Mouse (Mus musculus): ENCODE results near the gene Adam17. TPM values are rescaled to one million over a fixed set of nuclear protein-coding genes. Genes with fewer than 3 reads are reported as not detected.
A peak's percentile ranks its signal among the peaks of the same experiment; 100 is the strongest.

The Adam17 gene
- polyA plus RNA-seq, 1 experiment from 2014 or later: 55.6 TPM

GRCm38 (mm10) chr12:21322296-21322695, 51.1 kb downstream of the Adam17 start:
- WGBS: 71% methylated on average over 4 of the region's 4 CpGs
- Histone ChIP-seq H3K27ac (ENCODE audit: low read length) (no peak overlapping the region), H3K9me3 (ENCODE audit: control insufficient read depth, low read length) (no peaks in the 10 kb centered on the region), H3K4me1 (replicated peaks; ENCODE audit: control insufficient read depth, insufficient read depth, low read length) (peaks cover under 1% of the 10 kb centered on the region), H3K4me3 (ENCODE audit: low read length) (no peak overlapping the region), H3K9ac (ENCODE audit: low read length) (no peak overlapping the region), H3K27me3 (ENCODE audit: control insufficient read depth, insufficient read depth, low read depth, low read length) (no peaks in the 10 kb centered on the region), H3K36me3 (ENCODE audit: control insufficient read depth, insufficient read depth, low read length) (peaks cover 29% of the 10 kb centered on the region), H3K4me2 (ENCODE audit: low read depth, low read length) (no peak overlapping the region)
- no peak for ATAC-seq (ENCODE audit: low read depth)

- Histone ChIP-seq H3K4me3 (ENCODE audit: low read length) (no peak overlapping the region), H3K27me3 (ENCODE audit: control insufficient read depth, insufficient read depth, low read depth, low read length) (no peaks in the 10 kb centered on the region), H3K9me3 (ENCODE audit: control insufficient read depth, low read length) (no peaks in the 10 kb centered on the region), H3K36me3 (ENCODE audit: control insufficient read depth, insufficient read depth, low read length) (peaks cover 24% of the 10 kb centered on the region), H3K9ac (ENCODE audit: low read length) (no peak overlapping the region), H3K4me1 (replicated peaks; ENCODE audit: control insufficient read depth, insufficient read depth, low read length) (peaks cover 6% of the 10 kb centered on the region), H3K4me2 (ENCODE audit: low read depth, low read length) (no peak overlapping the region), H3K27ac (ENCODE audit: low read length) (no peak overlapping the region)
- WGBS: 83% methylated on average over 9 of the region's 9 CpGs
- ATAC-seq (ENCODE audit: low read depth): no peak
Measured at GRCm38 (mm10) chr12:21321170-21321569, 52.3 kb downstream of the Adam17 start.

GRCm38 (mm10) chr12:21320317-21320716, 53.1 kb downstream of the Adam17 start:
- no peaks in the 10 kb centered on the region for H3K9me3 ChIP-seq (ENCODE audit: control insufficient read depth, low read length)
- WGBS: 81% methylated on average over 4 of the region's 4 CpGs
- no peak overlapping the region for H3K4me2 ChIP-seq (ENCODE audit: low read depth, low read length)

GRCm38 (mm10) chr12:21318143-21318895, 55.1 kb downstream of the Adam17 start:
- Histone ChIP-seq H3K27me3 (ENCODE audit: control insufficient read depth, insufficient read depth, low read depth, low read length) (no peaks in the 10 kb centered on the region), H3K4me3 (ENCODE audit: low read length) (no peak overlapping the region), H3K36me3 (ENCODE audit: control insufficient read depth, insufficient read depth, low read length) (peaks cover 27% of the 10 kb centered on the region), H3K9me3 (ENCODE audit: control insufficient read depth, low read length) (no peaks in the 10 kb centered on the region), H3K4me1 (replicated peaks; ENCODE audit: control insufficient read depth, insufficient read depth, low read length) (peaks cover 6% of the 10 kb centered on the region), H3K4me2 (ENCODE audit: low read depth, low read length) (no peak overlapping the region), H3K27ac (ENCODE audit: low read length) (no peak overlapping the region), H3K9ac (ENCODE audit: low read length) (no peak overlapping the region)
- WGBS: 71% methylated on average over 12 of the region's 12 CpGs
- no peak for ATAC-seq (ENCODE audit: low read depth)

More at GRCm38 (mm10) chr12:21320317-21320716, 53.1 kb downstream of the Adam17 start:
- peaks cover 6% of the 10 kb centered on the region for H3K4me1 ChIP-seq (replicated peaks; ENCODE audit: control insufficient read depth, insufficient read depth, low read length)
- H3K36me3 ChIP-seq (ENCODE audit: control insufficient read depth, insufficient read depth, low read length): peaks cover 24% of the 10 kb centered on the region
- no peak for ATAC-seq (ENCODE audit: low read depth)
- no peak overlapping the region for H3K9ac ChIP-seq (ENCODE audit: low read length)
- H3K27me3 ChIP-seq (ENCODE audit: control insufficient read depth, insufficient read depth, low read depth, low read length): no peaks in the 10 kb centered on the region
- no peak overlapping the region for H3K27ac ChIP-seq (ENCODE audit: low read length)
- H3K4me3 ChIP-seq (ENCODE audit: low read length): no peak overlapping the region

GRCm38 (mm10) chr12:21316869-21317265, 56.6 kb downstream of the Adam17 start:
- Histone ChIP-seq H3K9me3 (ENCODE audit: control insufficient read depth, low read length) (no peaks in the 10 kb centered on the region), H3K36me3 (ENCODE audit: control insufficient read depth, insufficient read depth, low read length) (peaks cover 26% of the 10 kb centered on the region), H3K9ac (ENCODE audit: low read length) (peak overlapping the region; percentile 84), H3K4me3 (ENCODE audit: low read length) (peak overlapping the region; percentile 78), H3K4me1 (replicated peaks; ENCODE audit: control insufficient read depth, insufficient read depth, low read length) (peaks cover 6% of the 10 kb centered on the region), H3K27me3 (ENCODE audit: control insufficient read depth, insufficient read depth, low read depth, low read length) (no peaks in the 10 kb centered on the region), H3K27ac (ENCODE audit: low read length) (peak overlapping the region; percentile 79), H3K4me2 (ENCODE audit: low read depth, low read length) (peak overlapping the region; percentile 68)
- ATAC-seq (ENCODE audit: low read depth): 0 out of 2 replicates have a peak, but pooled peaks have one; percentile 7
- 23% methylated on average over 7 of the region's 7 CpGs for WGBS

GRCm38 (mm10) chr12:21315923-21316868, 57.2 kb downstream of the Adam17 start, which contains the start of gene Iah1:
TSS of gene Iah1 (plus strand) at chr12:21316389.
- peaks cover 30% of the 10 kb centered on the region for H3K36me3 ChIP-seq (ENCODE audit: control insufficient read depth, insufficient read depth, low read length)
- H3K27me3 ChIP-seq (ENCODE audit: control insufficient read depth, insufficient read depth, low read depth, low read length): no peaks in the 10 kb centered on the region
- peak within 1 kb of the TSS; percentile 79 for H3K27ac ChIP-seq (ENCODE audit: low read length)
- WGBS: 2% methylated on average over 57 of the region's 59 CpGs
- peak within 1 kb of the TSS; percentile 68 for H3K4me2 ChIP-seq (ENCODE audit: low read depth, low read length)
- peak within 1 kb of the TSS; percentile 78 for H3K4me3 ChIP-seq (ENCODE audit: low read length)
- H3K4me1 ChIP-seq (replicated peaks; ENCODE audit: control insufficient read depth, insufficient read depth, low read length): peaks cover 6% of the 10 kb centered on the region
- no peaks in the 10 kb centered on the region for H3K9me3 ChIP-seq (ENCODE audit: control insufficient read depth, low read length)
- peak; percentile 96 for ATAC-seq (ENCODE audit: low read depth)
- H3K9ac ChIP-seq (ENCODE audit: low read length): peak within 1 kb of the TSS; percentile 84

GRCm38 (mm10) chr12:21312201-21312600, 61.2 kb downstream of the Adam17 start:
- peaks cover 4% of the 10 kb centered on the region for H3K4me1 ChIP-seq (replicated peaks; ENCODE audit: control insufficient read depth, insufficient read depth, low read length)
- no peak overlapping the region for H3K4me3 ChIP-seq (ENCODE audit: low read length)
- no peak overlapping the region for H3K27ac ChIP-seq (ENCODE audit: low read length)
- 87% methylated on average over 5 of the region's 5 CpGs for WGBS
- no peaks in the 10 kb centered on the region for H3K27me3 ChIP-seq (ENCODE audit: control insufficient read depth, insufficient read depth, low read depth, low read length)
- peaks cover 49% of the 10 kb centered on the region for H3K36me3 ChIP-seq (ENCODE audit: control insufficient read depth, insufficient read depth, low read length)
- no peak overlapping the region for H3K9ac ChIP-seq (ENCODE audit: low read length)
- no peak overlapping the region for H3K4me2 ChIP-seq (ENCODE audit: low read depth, low read length)
- H3K9me3 ChIP-seq (ENCODE audit: control insufficient read depth, low read length): no peaks in the 10 kb centered on the region
- ATAC-seq (ENCODE audit: low read depth): no peak

GRCm38 (mm10) chr12:21306721-21307120, 66.7 kb downstream of the Adam17 start:
- no peak for ATAC-seq (ENCODE audit: low read depth)
- 77% methylated on average over 4 of the region's 4 CpGs for WGBS
- H3K9ac ChIP-seq (ENCODE audit: low read length): no peak overlapping the region
- H3K4me3 ChIP-seq (ENCODE audit: low read length): no peak overlapping the region
- no peaks in the 10 kb centered on the region for H3K9me3 ChIP-seq (ENCODE audit: control insufficient read depth, low read length)
- H3K4me1 ChIP-seq (replicated peaks; ENCODE audit: control insufficient read depth, insufficient read depth, low read length): no peaks in the 10 kb centered on the region
- peaks cover 60% of the 10 kb centered on the region for H3K36me3 ChIP-seq (ENCODE audit: control insufficient read depth, insufficient read depth, low read length)
- H3K27me3 ChIP-seq (ENCODE audit: control insufficient read depth, insufficient read depth, low read depth, low read length): no peaks in the 10 kb centered on the region
- H3K4me2 ChIP-seq (ENCODE audit: low read depth, low read length): no peak overlapping the region
- H3K27ac ChIP-seq (ENCODE audit: low read length): no peak overlapping the region

- H3K4me3 ChIP-seq (ENCODE audit: low read length): no peak overlapping the region
- H3K4me2 ChIP-seq (ENCODE audit: low read depth, low read length): no peak overlapping the region
- H3K9ac ChIP-seq (ENCODE audit: low read length): no peak overlapping the region
- H3K4me1 ChIP-seq (replicated peaks; ENCODE audit: control insufficient read depth, insufficient read depth, low read length): no peaks in the 10 kb centered on the region
- no peak overlapping the region for H3K27ac ChIP-seq (ENCODE audit: low read length)
- peaks cover 53% of the 10 kb centered on the region for H3K36me3 ChIP-seq (ENCODE audit: control insufficient read depth, insufficient read depth, low read length)
- ATAC-seq (ENCODE audit: low read depth): no peak
- no peaks in the 10 kb centered on the region for H3K9me3 ChIP-seq (ENCODE audit: control insufficient read depth, low read length)
- no peaks in the 10 kb centered on the region for H3K27me3 ChIP-seq (ENCODE audit: control insufficient read depth, insufficient read depth, low read depth, low read length)
- WGBS: 93% methylated on average over 4 of the region's 4 CpGs
Measured at GRCm38 (mm10) chr12:21305741-21306140, 67.7 kb downstream of the Adam17 start.
